Mouse (Mus musculus) erythroid progenitor cell, adult 5-6 weeks (primary cell): ENCODE results near the gene Scn2a. TPM values are rescaled to one million over a fixed set of nuclear protein-coding genes. Genes with fewer than 3 reads are reported as not detected.
"Not testable (repeated sequence)": the region's sequence is repeated elsewhere in the genome, so short reads cannot be mapped to it uniquely, and the experiment has no call there.

Experiments used
- ATAC-seq: replicated peaks from 2 replicates; pipeline ENCODE4 v1.8.0; 2016; ENCODE audit warnings: moderate number of reproducible peaks, mild to moderate bottlenecking, moderate TSS enrichment, inconsistent platforms; ENCODE audit not compliant: poor library complexity, low FRiP score, severe bottlenecking
- total RNA-seq, 2 experiments: library from RNA; stranded (forward) in 1 of 2; stranded (reverse) in 1 of 2; fragments of 150-400 nt in 1 of 2; fragments of 186-747, 209-891 nt in 1 of 2; gene quantifications; 2 replicates each; pipeline versions ENCODE4 v1.2.3 to v1.2.4; 2015 to 2017; ENCODE audit warnings: low replicate concordance in 2 of 2

Gene Scn2a
- total RNA-seq, 2 experiments from 2014 or later = not detected

GRCm38 (mm10) chr2:65694485-65694884 lies 73.9 kb downstream of the Scn2a start:
- no peak for ATAC-seq

DNA sequence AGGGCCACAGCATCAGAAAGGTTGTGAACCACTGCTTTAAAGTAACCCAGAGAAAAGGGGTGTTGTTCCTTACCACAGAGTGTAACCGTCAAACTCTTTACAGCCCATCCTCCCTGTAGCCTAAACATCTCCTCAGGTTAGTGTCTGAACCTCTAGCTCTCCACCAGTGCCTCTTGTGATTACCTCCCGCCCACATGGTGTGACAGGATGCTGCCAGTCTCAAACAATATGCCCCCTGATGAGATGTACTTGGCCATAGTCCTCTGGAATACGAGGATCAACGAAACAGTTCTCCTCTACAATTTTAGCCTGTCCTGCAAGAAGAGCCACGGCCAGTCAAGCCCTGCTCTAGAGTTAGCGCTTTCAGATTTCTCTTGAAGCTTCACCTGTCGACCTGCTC lies 74.5 kb downstream of the Scn2a start:
- no peak for ATAC-seq

GRCm38 (mm10) chr2:65700246-65700645 lies 79.7 kb downstream of the Scn2a start:
- ATAC-seq = no peak

GRCm38 (mm10) chr2:65701175-65701574 lies 80.6 kb downstream of the Scn2a start:
- ATAC-seq = no peak

- ATAC-seq = no peak
Measured at GRCm38 (mm10) chr2:65722219-65722800, 101.7 kb downstream of the Scn2a start.

DNA sequence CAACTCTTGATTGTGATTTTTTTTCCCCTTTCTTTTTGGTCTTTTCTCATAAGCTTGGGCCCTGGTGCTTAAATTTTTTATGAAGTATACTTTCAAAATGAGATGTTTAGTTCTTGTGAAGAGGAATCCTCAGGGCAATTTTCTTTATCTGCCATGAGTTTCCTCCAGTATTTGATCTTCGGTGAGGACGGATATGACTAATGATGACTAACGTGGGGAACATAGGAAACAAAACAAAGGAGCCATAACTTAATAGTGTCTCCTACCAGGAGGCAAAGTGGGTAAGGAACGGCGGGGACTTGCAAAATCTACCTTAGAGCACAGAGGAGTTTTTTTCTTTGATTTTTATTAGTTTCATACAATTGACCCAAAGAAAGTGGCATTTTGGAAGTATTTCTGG lies 124.8 kb downstream of the Scn2a start:
- ATAC-seq = no peak

- no peak for ATAC-seq
Measured at GRCm38 (mm10) chr2:65782442-65782841, 161.9 kb downstream of the Scn2a start.

- no peak for ATAC-seq
Measured at GRCm38 (mm10) chr2:65783392-65783791, 162.8 kb downstream of the Scn2a start.

DNA sequence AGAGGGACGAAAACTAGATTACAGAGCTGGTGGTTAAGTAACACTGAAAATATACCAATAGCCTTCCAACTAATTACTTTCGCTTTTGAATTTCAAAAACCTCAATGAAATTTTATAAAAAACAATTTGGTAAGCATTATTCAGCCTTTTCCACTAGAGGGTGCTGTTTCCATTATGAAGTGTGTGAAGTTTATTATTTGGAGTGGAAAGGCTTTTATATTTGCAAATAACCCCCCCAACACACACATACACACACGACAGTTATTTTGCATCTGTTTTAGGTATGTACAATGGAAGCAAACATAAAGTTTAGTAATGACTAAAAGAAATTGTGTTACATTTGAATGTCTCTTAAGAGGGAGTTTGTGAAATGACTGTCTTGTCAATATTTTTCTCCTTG lies 171.9 kb downstream of the Scn2a start:
- ATAC-seq = peak; percentile 59

DNA sequence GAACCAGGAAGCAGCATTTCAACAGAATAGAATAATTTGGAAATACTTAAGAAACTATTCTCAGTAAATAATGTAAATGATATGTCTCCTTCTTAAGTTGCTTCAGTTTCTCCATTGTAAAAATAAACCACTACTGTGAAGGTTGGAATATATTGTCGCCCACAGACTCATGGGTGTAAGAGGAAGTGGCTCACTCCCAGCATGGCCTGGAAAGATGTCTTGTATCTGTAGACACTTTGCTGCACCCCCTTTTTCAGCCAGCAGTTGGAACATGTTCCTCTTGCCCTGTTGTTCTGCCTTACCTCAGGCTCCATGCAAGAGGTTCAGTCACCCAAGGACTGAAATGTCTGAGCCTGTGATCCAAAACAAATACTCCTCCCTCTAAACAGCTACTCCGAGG lies 173.0 kb downstream of the Scn2a start:
- ATAC-seq = no peak

GRCm38 (mm10) chr2:65801054-65801709 lies 180.6 kb downstream of the Scn2a start:
- peak; percentile 98 for ATAC-seq

- ATAC-seq = no peak
Measured at GRCm38 (mm10) chr2:65806556-65806955, 186.0 kb downstream of the Scn2a start.

DNA sequence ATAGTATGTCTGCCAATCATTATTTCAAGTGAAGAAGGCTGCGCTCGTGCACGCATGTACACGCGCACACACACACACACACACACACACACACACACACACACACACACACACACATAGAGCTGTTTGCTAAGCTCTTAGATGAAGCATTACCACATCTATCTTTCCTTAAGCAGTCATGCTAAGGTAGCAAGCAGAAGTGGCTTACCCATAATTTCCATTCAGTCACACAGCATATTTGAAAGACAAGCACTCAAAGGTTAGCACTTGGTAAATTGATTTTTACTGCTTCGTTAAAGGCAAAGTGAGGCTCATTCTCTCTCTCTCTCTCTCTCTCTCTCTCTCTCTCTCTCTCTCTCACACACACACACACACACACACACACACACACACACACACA lies 190.6 kb downstream of the Scn2a start:
- ATAC-seq = not testable (repeated sequence)

Other genes with a start within 250 kb of the Scn2a start
- gene Scn3a, start 53.1 kb upstream of the Scn2a start, total RNA-seq (2015; ENCODE audit: low replicate concordance) = not detected in 2 replicates
- gene Scn3a, start 53.1 kb upstream of the Scn2a start, total RNA-seq (2017; ENCODE audit: low replicate concordance) = not detected in 2 replicates
- not detected in 2 replicates for gene Csrnp3, start 225.0 kb downstream of the Scn2a start, total RNA-seq (2015; ENCODE audit: low replicate concordance)
- not detected in 2 replicates for gene Csrnp3, start 225.0 kb downstream of the Scn2a start, total RNA-seq (2017; ENCODE audit: low replicate concordance)